Comparison of ENCODE assay signal across 8 mouse cellular contexts in the genomic region with DNA sequence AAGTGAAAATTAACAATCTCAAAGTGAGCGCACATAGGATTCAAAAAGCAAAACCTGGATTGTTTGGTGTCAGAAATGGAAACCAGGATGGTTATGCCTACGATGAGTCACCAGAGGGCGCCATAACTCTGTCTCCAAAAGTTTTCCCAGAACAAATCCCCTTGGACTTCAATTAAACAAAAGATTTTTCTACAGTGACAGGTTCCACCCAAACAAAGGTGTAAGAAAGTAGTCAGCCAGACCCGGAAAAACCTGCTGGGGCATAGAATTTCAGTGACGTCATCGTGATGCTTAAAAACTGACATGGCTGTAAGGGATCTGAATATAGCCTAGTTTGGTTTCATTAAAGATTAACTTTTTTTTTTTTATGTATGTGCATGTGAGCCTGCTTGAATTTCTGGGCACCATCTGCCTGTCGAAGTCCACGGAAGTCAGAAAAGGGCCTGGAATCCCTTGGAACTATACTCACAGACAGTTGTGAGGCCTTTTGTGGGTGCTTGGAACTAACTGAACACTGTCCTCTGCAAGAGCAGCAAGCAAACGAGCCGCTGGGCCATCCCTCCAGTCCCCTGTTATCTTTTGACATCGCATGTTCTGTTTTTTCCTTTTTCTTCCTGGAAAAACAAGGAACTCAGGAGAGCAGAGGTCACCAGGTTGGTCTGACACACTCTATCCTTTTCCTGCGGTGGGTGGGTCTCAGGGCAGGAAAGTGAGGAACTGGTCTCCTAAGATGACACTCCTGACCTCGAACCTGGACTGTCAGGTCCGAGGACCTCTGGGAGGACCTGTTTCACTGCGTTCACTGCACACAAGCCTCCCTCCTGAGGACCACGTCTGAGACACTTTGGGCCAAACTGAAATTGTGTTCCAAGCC. TPM values are rescaled to one million over a fixed set of nuclear protein-coding genes. Genes with fewer than 3 reads are reported as not detected.
DNase-seq lines count a peak whose midpoint lies in the region; ATAC-seq and TF ChIP-seq lines count a peak whose summit lies in the region.

No protein-coding gene starts in this region.

- ATAC-seq in Patski = peak; percentile 44
- peak; percentile 27; the same call in 1 of the 2 replicates for ATAC-seq in hindbrain, embryonic 15.5 days (ENCODE audit: low FRiP score, low read depth)
- ATAC-seq in midbrain, embryonic 15.5 days (replicated peaks) = peak; percentile 65

- POLR2A ChIA-PET in Patski (lab: Charles Lee) = no interaction called here

- in situ Hi-C loops in Patski (cut with MboI; ENCODE audit: low pct_unique_long_range_greater_than_20kb) = loop anchor here (5.0 to 25.0 kb wide), 2 partner anchors 144 to 324 kb away; no protein-coding TSS in a partner anchor

- H3K4me3 ChIP-seq in embryonic facial prominence, embryonic 10.5 days = no peak overlapping the region
- no peak overlapping the region for H3K4me3 ChIP-seq in hindbrain, embryonic 15.5 days
- no peak overlapping the region for H3K4me3 ChIP-seq in midbrain, embryonic 15.5 days

- WGBS in embryonic facial prominence, embryonic 10.5 days = 46% methylated on average over 16 of the region's 16 CpGs
- WGBS in hindbrain, embryonic 15.5 days = 45% methylated on average over 16 of the region's 16 CpGs
- 44% methylated on average over 16 of the region's 16 CpGs for WGBS in midbrain, embryonic 15.5 days

- no peaks in the 10 kb centered on the region for H3K27me3 ChIP-seq in Patski
- H3K27me3 ChIP-seq in embryonic facial prominence, embryonic 10.5 days (replicated peaks; ENCODE audit: low read depth, poor library complexity, severe bottlenecking) = no peaks in the 10 kb centered on the region
- H3K27me3 ChIP-seq in hindbrain, embryonic 15.5 days = no peaks in the 10 kb centered on the region
- no peaks in the 10 kb centered on the region for H3K27me3 ChIP-seq in midbrain, embryonic 15.5 days (replicated peaks)

- no peak overlapping the region for H3K4me2 ChIP-seq in hindbrain, embryonic 15.5 days
- H3K4me2 ChIP-seq in midbrain, embryonic 15.5 days = no peak overlapping the region; the same call in 1 of the 2 replicates

- H3K27ac ChIP-seq in embryonic facial prominence, embryonic 10.5 days (replicated peaks) = no peak overlapping the region
- no peak overlapping the region for H3K27ac ChIP-seq in hindbrain, embryonic 15.5 days (replicated peaks)
- no peak overlapping the region for H3K27ac ChIP-seq in midbrain, embryonic 15.5 days

- CTCF ChIA-PET in Patski (lab: Charles Lee) = interaction anchor here (0.8 to 3.7 kb wide), 5 partner anchors 9 to 146 kb away, joined by 4 to 19 read pairs (median 11); no protein-coding TSS in a partner anchor

- peak; percentile 42 for DNase-seq in ovary, postnatal 14 days (ENCODE audit: low spot score)
- DNase-seq in ovary, adult 18-20 months (ENCODE audit: low spot score) = no peak
- DNase-seq in Patski (ENCODE audit: low read depth, low spot score) = peak; percentile 17
- DNase-seq in embryonic facial prominence, embryonic 10.5 days (ENCODE audit: low spot score) = peak; percentile 51
- DNase-seq in left cerebral cortex, postnatal 36 days (ENCODE audit: low spot score in 2 of 2) = peak; percentile 18 to 37
- no peak for DNase-seq in spleen, postnatal 36 days (ENCODE audit: low spot score in 2 of 2)

- no peaks in the 10 kb centered on the region for H3K36me3 ChIP-seq in embryonic facial prominence, embryonic 10.5 days (replicated peaks)
- no peaks in the 10 kb centered on the region for H3K36me3 ChIP-seq in hindbrain, embryonic 15.5 days
- no peaks in the 10 kb centered on the region for H3K36me3 ChIP-seq in midbrain, embryonic 15.5 days (replicated peaks)

- H3K9ac ChIP-seq in hindbrain, embryonic 15.5 days = no peak overlapping the region
- H3K9ac ChIP-seq in midbrain, embryonic 15.5 days = no peak overlapping the region

- H3K9me3 ChIP-seq in embryonic facial prominence, embryonic 10.5 days = no peaks in the 10 kb centered on the region
- H3K9me3 ChIP-seq in hindbrain, embryonic 15.5 days = no peaks in the 10 kb centered on the region
- H3K9me3 ChIP-seq in midbrain, embryonic 15.5 days = no peaks in the 10 kb centered on the region

- peak; percentile 84 for TF ChIP-seq CTCF in Patski (IDR thresholded peaks at IDR 0.05)

- H3K4me1 ChIP-seq in embryonic facial prominence, embryonic 10.5 days = no peaks in the 10 kb centered on the region
- H3K4me1 ChIP-seq in hindbrain, embryonic 15.5 days (replicated peaks) = no peaks in the 10 kb centered on the region
- H3K4me1 ChIP-seq in midbrain, embryonic 15.5 days = no peaks in the 10 kb centered on the region

- intact Hi-C loops in left cerebral cortex, postnatal 36 days (cut with DNase I) = loop anchor here (1.0 kb wide), 1 partner anchor 145 kb away; no protein-coding TSS in a partner anchor

RNA-seq across cellular contexts. Expression of a gene that starts 33.0 kb away (rescaled TPM):
- 35.0 TPM for polyA plus RNA-seq in Patski (2021)
- polyA plus RNA-seq in embryonic facial prominence, embryonic 10.5 days (2016; fragmentation: Nextera tagmentation; extraction: Ambion mirVana) = 12.7 and 14.0 TPM in 2 replicates
- polyA plus RNA-seq in hindbrain, embryonic 15.5 days (2015; fragmentation: Nextera tagmentation; extraction: Ambion mirVana) = 13.8 and 15.7 TPM in 2 replicates
- 10 to 100 TPM; 49.9 to 67.0 TPM for total RNA-seq in left cerebral cortex, postnatal 36 days (2021)
- polyA plus RNA-seq in midbrain, embryonic 15.5 days (2015; fragmentation: Nextera tagmentation; extraction: Ambion mirVana) = 17.7 and 19.4 TPM in 2 replicates

Comparison
In these comparisons a context has a peak if more than half of its experiments do, and no peak if none do; other contexts are left out.
1. DNase-seq: peak in ovary, postnatal 14 days (single experiment), Patski (single experiment), embryonic facial prominence, embryonic 10.5 days (single experiment) and left cerebral cortex, postnatal 36 days (2 of 2); none in ovary, adult 18-20 months (single experiment) and spleen, postnatal 36 days (0 of 2).
2. Peak in every context shown above with its lines, with median percentiles within 50 percentile points of each other: ATAC-seq.